Mouse (Mus musculus) adrenal gland, postnatal 36 days (tissue): ENCODE results near the gene Ccdc157. TPM values are rescaled to one million over a fixed set of nuclear protein-coding genes. Genes with fewer than 3 reads are reported as not detected.
"Not testable (repeated sequence)": the region's sequence is repeated elsewhere in the genome, so short reads cannot be mapped to it uniquely, and the experiment has no call there.

Experiments used
- DNase-seq, 2 experiments: peaks; one replicate each; pipeline ENCODE4 v3.0.0; 2021; ENCODE audit warnings: mixed read lengths in 1 of 2
- long read RNA-seq, 2 experiments: library from polyadenylated mRNA; stranded (forward); transcript quantifications; one replicate each; pipeline ENCODE4 v2.0.0; 2021; ENCODE audit warnings: borderline sequencing depth in 2 of 2
- total RNA-seq, 2 experiments: library from RNA; stranded (reverse); gene quantifications; 2 replicates each; pipeline ENCODE4 v1.2.3; 2021

Ccdc157 gene
- 10 to 100 TPM in 1 of 2 experiments, 1 to 10 TPM in 1; 7.3 to 11.6 TPM for total RNA-seq
- long read RNA-seq, experiment 1, full-length matches to known transcripts, result 1 of 13 reads
- long read RNA-seq, experiment 1, partial matches to known transcripts, result 1 of 13 reads
- long read RNA-seq, experiment 1, other reads (novel, unspliced or antisense), result 11 of 13 reads
- long read RNA-seq, experiment 2, partial matches to known transcripts, result 0 of 1 reads
- long read RNA-seq, experiment 2, other reads (novel, unspliced or antisense), result 1 of 1 reads

DNA sequence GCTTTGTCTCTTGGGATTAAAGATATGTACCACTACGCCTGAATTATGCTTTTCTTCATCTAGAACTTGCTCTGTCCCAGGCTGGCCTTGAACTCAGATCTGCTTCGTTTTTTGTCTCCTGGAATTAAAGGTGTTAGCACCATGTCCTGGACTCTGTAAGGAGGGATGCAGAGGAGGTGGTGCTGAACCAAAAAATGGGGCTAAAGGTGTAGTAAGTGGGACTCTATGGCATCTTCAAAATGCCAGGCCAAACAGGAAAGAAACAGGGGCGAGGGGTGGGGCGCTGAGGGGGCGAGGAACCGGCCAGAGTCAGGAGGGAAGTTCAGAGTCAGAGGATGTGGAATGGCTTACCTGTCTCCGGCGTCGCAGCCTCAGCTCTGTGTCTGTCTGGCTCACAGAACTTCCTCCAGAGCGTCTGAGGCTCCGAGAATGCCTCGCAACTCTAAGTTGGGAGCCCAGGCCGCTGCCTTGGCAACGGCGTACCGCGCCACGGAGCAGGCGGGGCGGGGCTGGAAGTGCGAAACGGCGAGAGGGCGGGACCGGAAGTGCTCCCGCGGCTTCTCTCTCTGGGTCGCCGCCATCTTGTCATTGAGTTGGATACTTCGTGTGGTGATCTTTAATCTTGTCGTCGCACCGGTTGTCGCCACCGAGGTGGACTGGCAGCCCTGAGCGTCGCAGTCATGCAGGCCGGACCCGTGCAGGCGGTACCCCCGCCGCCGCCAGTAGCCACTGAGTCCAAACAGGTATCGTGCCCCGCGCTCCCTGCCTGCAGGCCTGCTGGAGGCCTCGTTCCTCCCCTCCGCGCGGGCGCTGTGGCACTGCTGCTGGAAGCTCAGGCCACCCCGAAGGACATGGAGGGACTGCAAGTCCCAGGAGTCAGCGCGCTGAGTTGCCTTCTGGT lies at the start of gene Ccdc157, which contains the start of gene Sf3a1:
Ccdc157 (minus strand) TSS at position 486 of the 901 bp plus-strand sequence.
Sf3a1 (plus strand) TSS at position 543 of the 901 bp plus-strand sequence.
- DNase-seq, result peak; percentile 96 to 98

DNA sequence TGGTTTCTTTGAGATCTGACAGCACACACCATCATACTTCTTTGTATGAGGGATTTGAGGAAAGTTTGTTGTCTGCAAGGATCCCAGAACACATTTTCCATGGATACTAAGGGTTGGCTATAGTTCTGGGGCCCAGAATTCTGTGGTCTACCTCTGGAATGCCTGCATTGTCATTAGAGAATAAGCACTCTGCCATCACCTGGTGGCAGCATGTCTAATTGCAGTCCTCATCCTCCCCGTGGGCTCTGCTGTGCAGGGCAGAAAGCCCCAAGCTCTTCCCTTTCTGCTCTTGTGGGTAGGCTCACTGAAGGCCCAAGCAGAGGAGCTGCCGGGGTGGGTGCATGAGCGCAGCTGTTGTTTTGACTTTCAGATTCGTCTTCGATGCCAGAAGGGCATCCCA lies 49.5 kb upstream of the Ccdc157 start:
- DNase-seq, result no peak

GRCm38 (mm10) chr11:4207655-4208054 lies 47.6 kb upstream of the Ccdc157 start:
- DNase-seq, result no peak

DNA sequence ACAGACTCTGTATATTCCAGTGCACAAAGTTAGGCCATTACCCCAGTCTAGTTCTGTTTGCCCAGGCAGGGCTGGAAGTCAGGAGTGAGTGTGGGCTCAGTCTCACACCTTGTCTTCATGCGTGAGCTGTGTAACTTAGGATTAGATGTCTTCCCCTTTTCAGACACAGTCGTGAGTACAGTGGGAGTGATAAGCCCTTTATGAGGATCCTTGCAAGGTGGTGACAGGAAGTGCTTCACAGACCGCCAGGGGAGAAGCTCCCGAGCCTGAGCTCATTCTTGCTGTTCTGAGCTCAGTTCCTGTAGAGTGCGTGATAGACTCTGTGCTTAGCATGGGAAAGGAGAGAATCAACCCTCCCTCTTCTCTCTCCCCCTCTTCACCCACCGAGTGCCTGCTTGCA lies 46.5 kb upstream of the Ccdc157 start:
- DNase-seq, result no peak

- no peak for DNase-seq
Observed at GRCm38 (mm10) chr11:4205951-4206350, 45.9 kb upstream of the Ccdc157 start.

DNA sequence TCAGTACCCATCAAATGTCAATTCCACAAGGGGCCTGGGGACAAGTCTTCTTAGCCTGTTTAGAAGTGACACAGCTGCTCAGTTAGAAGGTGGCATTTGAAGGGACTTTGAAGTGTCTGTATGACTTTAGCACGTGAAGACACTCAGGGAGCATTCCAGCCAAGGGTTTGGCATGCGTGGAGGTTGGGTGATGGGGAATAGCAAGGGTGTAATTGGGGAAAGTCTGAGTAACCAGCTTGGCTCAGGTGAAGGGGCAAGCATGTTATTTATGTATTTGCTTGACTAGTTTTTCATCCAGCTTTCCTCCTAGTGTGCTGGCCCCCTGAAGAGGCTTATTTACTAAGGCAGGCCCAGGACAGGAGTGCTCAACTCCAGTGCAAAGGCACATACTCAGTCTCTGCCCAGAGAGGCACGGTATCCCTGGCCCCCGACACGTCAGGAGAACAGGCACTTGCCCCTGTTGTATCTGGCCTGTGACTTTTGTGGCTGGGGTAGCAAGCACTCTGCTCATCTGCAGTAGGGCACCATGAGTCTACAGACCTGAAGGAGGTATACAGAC lies 45.1 kb upstream of the Ccdc157 start:
- no peak for DNase-seq

GRCm38 (mm10) chr11:4203705-4204074 lies 43.6 kb upstream of the Ccdc157 start:
- peak; percentile 74 to 81 for DNase-seq

GRCm38 (mm10) chr11:4202995-4203704 lies 43.1 kb upstream of the Ccdc157 start:
- DNase-seq, result no peak

- no peak for DNase-seq
Observed at GRCm38 (mm10) chr11:4201981-4202700, 42.0 kb upstream of the Ccdc157 start.

DNA sequence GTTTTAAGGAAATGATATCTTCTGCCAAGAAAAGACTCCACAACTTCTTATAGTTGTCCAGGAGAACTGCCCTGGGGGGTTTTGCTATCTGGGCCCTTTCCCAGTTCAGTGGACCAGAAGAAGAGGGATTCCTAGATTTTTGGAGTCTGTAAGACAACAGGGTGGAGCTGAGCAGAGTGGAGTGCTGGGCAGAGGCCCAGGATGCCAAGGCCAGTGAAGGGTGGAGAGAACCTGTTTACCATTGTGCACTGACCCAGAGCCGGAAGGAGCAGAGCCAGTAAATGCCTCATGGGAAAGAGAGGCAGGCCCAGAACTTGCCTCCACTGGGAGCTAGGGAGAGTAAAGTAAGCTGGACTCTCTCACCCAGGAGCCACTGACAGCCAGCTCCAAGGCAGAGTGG lies 37.6 kb upstream of the Ccdc157 start:
- peak; percentile 60 to 69 for DNase-seq

DNA sequence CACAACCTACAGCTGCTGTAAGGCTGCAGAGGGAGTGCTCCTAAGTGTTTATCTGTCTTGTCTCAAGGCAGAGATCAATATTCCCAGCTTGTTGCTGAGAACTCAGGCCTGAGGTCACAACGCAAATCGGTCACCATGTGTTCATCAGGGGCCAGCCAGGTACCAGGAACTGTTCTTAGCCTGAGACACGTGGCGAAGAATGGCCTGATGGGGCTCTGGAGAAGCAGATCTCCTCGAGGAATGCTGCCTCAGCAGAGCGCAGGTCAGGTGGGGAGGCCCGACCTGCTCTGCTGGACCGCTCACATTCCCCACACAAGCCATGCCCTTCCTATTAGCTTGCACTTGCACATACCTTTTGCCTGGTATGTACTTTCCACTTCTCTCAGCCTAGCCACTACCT lies 36.5 kb upstream of the Ccdc157 start:
- DNase-seq, result no peak

GRCm38 (mm10) chr11:4195597-4196031 lies 35.5 kb upstream of the Ccdc157 start:
- DNase-seq, result no peak

GRCm38 (mm10) chr11:4193420-4193819 lies 33.3 kb upstream of the Ccdc157 start:
- DNase-seq, result no peak

- DNase-seq, result no peak
Observed at GRCm38 (mm10) chr11:4192757-4193156, 32.7 kb upstream of the Ccdc157 start.

DNA sequence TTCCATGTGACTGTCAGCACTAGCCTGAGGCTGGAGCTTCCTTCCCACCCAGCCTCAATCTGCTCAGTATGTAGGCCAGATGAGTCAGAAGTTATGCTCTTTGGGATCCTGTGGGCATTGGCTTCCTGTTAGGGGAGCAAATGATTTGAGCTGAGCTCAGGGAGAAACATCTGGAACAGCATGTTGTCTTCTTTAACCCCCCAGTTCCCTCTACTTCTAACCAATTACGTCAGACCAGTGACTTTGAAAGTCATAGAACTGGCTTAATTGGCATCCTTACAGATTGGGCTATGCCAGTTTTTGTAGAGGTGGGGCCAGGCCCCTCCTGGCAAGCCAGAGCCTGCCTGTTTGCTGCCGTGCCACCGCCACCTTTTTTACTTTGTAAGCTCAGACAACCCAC lies 30.6 kb upstream of the Ccdc157 start:
- peak in 1 of 2 experiments; percentile 34 for DNase-seq

GRCm38 (mm10) chr11:4189182-4189581 lies 29.1 kb upstream of the Ccdc157 start:
- DNase-seq, result no peak

GRCm38 (mm10) chr11:4187318-4187700 lies 27.2 kb upstream of the Ccdc157 start:
- no peak for DNase-seq

DNA sequence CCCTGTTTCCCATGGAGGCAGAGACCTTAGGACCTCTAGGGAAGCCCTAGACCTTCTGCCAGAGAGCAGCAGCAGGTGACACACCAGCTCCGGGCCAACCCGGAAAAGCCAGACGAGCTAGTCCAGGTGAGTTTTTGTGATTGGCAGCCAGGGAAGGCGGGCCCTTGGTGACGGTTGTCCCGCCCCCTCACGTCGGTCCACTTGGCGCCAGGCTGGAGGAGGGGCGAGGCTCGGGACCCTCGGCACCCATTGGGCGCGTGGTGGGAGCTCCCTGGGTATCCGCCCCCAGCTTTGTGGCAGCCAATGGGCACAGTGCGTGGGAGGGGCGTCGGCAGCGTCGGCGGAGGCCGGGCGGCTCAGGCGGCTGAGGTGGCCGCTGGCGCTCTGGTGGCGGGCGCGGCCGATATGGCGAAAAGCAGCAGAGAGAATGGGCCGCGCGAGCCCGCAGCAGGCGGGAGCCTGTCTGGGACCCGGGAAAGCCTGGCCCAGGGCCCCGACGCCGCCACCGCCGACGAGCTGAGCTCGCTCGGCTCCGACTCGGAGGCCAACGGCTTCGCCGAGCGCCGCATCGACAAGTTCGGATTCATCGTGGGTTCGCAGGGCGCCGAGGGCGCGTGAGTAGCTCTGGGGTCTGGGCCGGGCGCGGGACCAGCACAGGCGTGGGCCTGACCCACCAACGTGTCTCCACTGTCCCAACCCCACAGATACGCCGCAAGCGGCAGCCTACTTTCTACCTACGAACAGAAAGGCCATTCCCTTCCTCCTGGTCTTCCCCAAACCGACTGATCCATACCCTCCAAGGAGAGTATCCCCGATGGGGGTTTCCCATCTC lies 26.6 kb upstream of the Ccdc157 start, which contains the start of gene Tbc1d10a:
Tbc1d10a (plus strand) TSS at position 304 of the 832 bp plus-strand sequence.
- peak; percentile 99 to 100 for DNase-seq

GRCm38 (mm10) chr11:4185480-4185879 lies 25.4 kb upstream of the Ccdc157 start:
- DNase-seq, result not testable (repeated sequence)

- DNase-seq, result peak in 1 of 2 experiments; percentile 32
Observed at GRCm38 (mm10) chr11:4184251-4184952, 24.3 kb upstream of the Ccdc157 start.
